In the genomic region with DNA sequence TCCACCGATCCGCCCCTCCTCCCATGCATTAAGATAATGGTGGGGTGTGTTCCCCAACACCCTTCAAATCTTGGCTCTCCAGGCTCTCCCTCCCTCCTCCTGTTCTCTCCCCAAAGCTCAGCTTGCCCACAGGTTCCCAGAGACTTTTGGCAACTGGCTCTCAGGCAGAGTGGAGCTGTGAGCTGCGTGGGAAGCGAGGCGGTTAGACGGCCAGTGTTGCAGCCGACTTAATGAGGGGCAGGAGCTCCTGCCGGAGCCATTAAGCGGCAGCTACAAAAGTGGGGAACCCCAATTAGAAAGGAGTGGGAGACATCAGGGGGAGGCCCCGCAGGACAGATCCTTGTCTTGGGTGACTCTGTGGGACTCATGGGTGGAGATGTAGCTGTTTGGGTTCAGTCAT, we compare ENCODE assay signal across 8 mouse cellular contexts.
DNase-seq lines count a peak whose midpoint lies in the region; ATAC-seq lines count a peak whose summit lies in the region.

No protein-coding gene starts in this region.

- no peaks in the 10 kb centered on the region for H3K36me3 ChIP-seq in kidney, embryonic 14.5 days (ENCODE audit: control insufficient read depth, insufficient read depth, low read length)
- H3K36me3 ChIP-seq in embryonic facial prominence, embryonic 14.5 days (ENCODE audit: control insufficient read depth, insufficient read depth, low read length), result no peaks in the 10 kb centered on the region
- no peaks in the 10 kb centered on the region for H3K36me3 ChIP-seq in hindbrain, embryonic 14.5 days (replicated peaks; ENCODE audit: control insufficient read depth, insufficient read depth)

- peaks cover 26% of the 10 kb centered on the region for H3K4me1 ChIP-seq in kidney, embryonic 14.5 days (ENCODE audit: control insufficient read depth, insufficient read depth, low read length)
- peaks cover 10% of the 10 kb centered on the region for H3K4me1 ChIP-seq in embryonic facial prominence, embryonic 14.5 days (ENCODE audit: control insufficient read depth, insufficient read depth, low read length)
- H3K4me1 ChIP-seq in hindbrain, embryonic 14.5 days (replicated peaks; ENCODE audit: control insufficient read depth, insufficient read depth, low read length), result peaks cover 13% of the 10 kb centered on the region

- no peaks in the 10 kb centered on the region for H3K9me3 ChIP-seq in kidney, embryonic 14.5 days (ENCODE audit: control insufficient read depth, low read length)
- H3K9me3 ChIP-seq in embryonic facial prominence, embryonic 14.5 days (ENCODE audit: control insufficient read depth, low read length), result no peaks in the 10 kb centered on the region
- no peaks in the 10 kb centered on the region for H3K9me3 ChIP-seq in hindbrain, embryonic 14.5 days (ENCODE audit: control insufficient read depth, low read length)

- no peak for DNase-seq in kidney, adult 18-20 months
- DNase-seq in embryonic facial prominence, embryonic 14.5 days (ENCODE audit: low spot score), result peak; percentile 34
- no peak for DNase-seq in hindbrain, embryonic 14.5 days (ENCODE audit: low spot score)
- no peak for DNase-seq in cerebellum, adult 9-10 months

- H3K4me3 ChIP-seq in kidney, embryonic 14.5 days (ENCODE audit: low read length), result 0 out of 2 replicates have a peak overlapping the region, but pooled peaks have one; percentile 2
- H3K4me3 ChIP-seq in embryonic facial prominence, embryonic 14.5 days (ENCODE audit: low read depth, low read length), result peak overlapping the region; percentile 16; the same call in 1 of the 2 replicates
- no peak overlapping the region for H3K4me3 ChIP-seq in hindbrain, embryonic 14.5 days (replicated peaks; ENCODE audit: low read length)

- no peak overlapping the region for H3K27ac ChIP-seq in kidney, embryonic 14.5 days (ENCODE audit: low read depth, low read length)
- H3K27ac ChIP-seq in embryonic facial prominence, embryonic 14.5 days (replicated peaks; ENCODE audit: low read depth, low read length), result no peak overlapping the region
- no peak overlapping the region for H3K27ac ChIP-seq in hindbrain, embryonic 14.5 days

- H3K9ac ChIP-seq in kidney, embryonic 14.5 days (ENCODE audit: low read depth, low read length), result no peak overlapping the region
- H3K9ac ChIP-seq in embryonic facial prominence, embryonic 14.5 days (ENCODE audit: low read depth, low read length), result no peak overlapping the region
- peak overlapping the region; percentile 2; the same call in 1 of the 2 replicates for H3K9ac ChIP-seq in hindbrain, embryonic 14.5 days

- peak overlapping the region; percentile 25; the same call in 1 of the 2 replicates for H3K4me2 ChIP-seq in kidney, embryonic 14.5 days (replicated peaks; ENCODE audit: low read depth, low read length)
- H3K4me2 ChIP-seq in embryonic facial prominence, embryonic 14.5 days (ENCODE audit: low read depth, low read length), result peak overlapping the region; percentile 29
- peak overlapping the region; percentile 39 for H3K4me2 ChIP-seq in hindbrain, embryonic 14.5 days (replicated peaks)

- H3K27me3 ChIP-seq in kidney, embryonic 14.5 days (ENCODE audit: control insufficient read depth, insufficient read depth, low read length), result peaks cover 3% of the 10 kb centered on the region; the same call in 1 of the 2 replicates
- H3K27me3 ChIP-seq in embryonic facial prominence, embryonic 14.5 days (replicated peaks; ENCODE audit: control insufficient read depth, insufficient read depth, low read length), result peaks cover 24% of the 10 kb centered on the region
- H3K27me3 ChIP-seq in hindbrain, embryonic 14.5 days (ENCODE audit: control insufficient read depth, insufficient read depth, low read length), result 0 out of 2 replicates have a peak, but pooled peaks cover 3% of the 10 kb centered on the region

- no peak for ATAC-seq in kidney, embryonic 14.5 days (ENCODE audit: low FRiP score, low TSS enrichment)
- ATAC-seq in embryonic facial prominence, embryonic 14.5 days (ENCODE audit: low read depth), result no peak
- ATAC-seq in hindbrain, embryonic 14.5 days (ENCODE audit: low FRiP score), result no peak; the same call in 1 of the 2 replicates
- ATAC-seq in megakaryocyte-erythroid progenitor cell, adult 5-6 weeks (replicated peaks; ENCODE audit: low FRiP score, low TSS enrichment, poor library complexity, severe bottlenecking), result 0 out of 2 replicates have a peak, but pooled peaks have one; percentile 4
- ATAC-seq in CD4-positive, CD25-positive, alpha-beta regulatory T cell, adult 4 months, result no peak
- ATAC-seq in erythroid progenitor cell, adult 5-6 weeks (replicated peaks; ENCODE audit: low FRiP score, poor library complexity, severe bottlenecking), result no peak

- WGBS in kidney, embryonic 14.5 days, result 10% methylated on average over 10 of the region's 10 CpGs
- WGBS in embryonic facial prominence, embryonic 14.5 days, result 13% methylated on average over 10 of the region's 10 CpGs
- 9% methylated on average over 10 of the region's 10 CpGs for WGBS in hindbrain, embryonic 14.5 days
